Mouse (Mus musculus) ovary, postnatal 10 days (tissue): Measurements from ENCODE around the gene Ankra2.
A peak's percentile ranks its signal among the peaks of the same experiment; 100 is the strongest.

ENCODE experiments used
- DNase-seq: peaks from one replicate; pipeline ENCODE4 v3.0.0; 2022; ENCODE audit warnings: low spot score

The Ankra2 gene

GRCm38 (mm10) chr13:98296072-98296471, 33.2 kb downstream of the Ankra2 start:
- DNase-seq = no peak

- DNase-seq = no peak
These were observed 35.1 kb downstream of the Ankra2 start for GRCm38 (mm10) chr13:98297883-98298482.

DNA sequence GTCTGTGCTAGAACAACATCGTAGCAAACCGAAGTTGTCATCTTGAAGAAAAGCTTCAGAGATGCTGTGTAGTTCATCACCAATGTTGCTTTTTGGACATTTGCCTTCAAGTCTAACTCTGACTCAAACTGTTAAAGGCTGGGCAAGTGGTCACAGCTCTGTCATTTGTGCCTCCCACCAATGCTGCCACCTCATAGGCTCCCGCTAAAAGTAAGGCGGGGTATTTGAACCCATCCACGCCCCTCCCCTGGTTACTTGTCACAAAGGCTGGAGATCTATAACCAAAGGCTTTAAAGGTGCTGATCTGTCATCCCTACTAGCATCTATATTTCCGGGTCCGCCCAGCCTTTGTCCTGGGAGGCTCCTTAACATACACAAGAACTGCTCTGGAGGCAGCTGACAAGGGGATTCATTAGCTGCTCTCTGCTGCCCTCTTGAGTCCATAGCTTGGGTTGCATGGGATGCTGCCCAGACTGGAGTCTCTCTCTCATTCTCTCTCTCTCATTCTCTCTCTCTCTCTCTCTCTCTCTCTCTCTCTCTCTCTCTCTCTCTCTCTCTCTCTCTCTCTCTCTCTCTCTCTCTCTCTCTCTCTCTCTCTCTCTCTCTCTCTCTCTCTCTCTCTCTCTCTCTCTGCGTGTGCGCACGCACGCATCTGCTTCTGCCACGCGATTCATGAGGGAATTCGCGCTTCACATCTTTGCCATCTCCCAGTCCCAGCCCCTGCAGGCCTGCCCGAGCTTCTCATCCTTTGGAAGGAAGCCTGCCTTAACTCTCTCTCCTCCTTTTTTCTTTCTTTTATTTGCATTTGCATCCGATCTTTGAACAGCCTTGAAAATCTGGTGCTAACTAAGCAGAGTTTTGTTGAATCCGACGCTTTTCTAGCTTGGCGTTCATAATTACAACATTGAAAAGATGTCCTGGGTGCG, 36.2 kb downstream of the Ankra2 start:
- DNase-seq = peak; percentile 32

- no peak for DNase-seq
These were observed 42.4 kb downstream of the Ankra2 start for GRCm38 (mm10) chr13:98305257-98305656.

- DNase-seq = no peak
These were observed 43.5 kb downstream of the Ankra2 start for GRCm38 (mm10) chr13:98306393-98306792.

DNA sequence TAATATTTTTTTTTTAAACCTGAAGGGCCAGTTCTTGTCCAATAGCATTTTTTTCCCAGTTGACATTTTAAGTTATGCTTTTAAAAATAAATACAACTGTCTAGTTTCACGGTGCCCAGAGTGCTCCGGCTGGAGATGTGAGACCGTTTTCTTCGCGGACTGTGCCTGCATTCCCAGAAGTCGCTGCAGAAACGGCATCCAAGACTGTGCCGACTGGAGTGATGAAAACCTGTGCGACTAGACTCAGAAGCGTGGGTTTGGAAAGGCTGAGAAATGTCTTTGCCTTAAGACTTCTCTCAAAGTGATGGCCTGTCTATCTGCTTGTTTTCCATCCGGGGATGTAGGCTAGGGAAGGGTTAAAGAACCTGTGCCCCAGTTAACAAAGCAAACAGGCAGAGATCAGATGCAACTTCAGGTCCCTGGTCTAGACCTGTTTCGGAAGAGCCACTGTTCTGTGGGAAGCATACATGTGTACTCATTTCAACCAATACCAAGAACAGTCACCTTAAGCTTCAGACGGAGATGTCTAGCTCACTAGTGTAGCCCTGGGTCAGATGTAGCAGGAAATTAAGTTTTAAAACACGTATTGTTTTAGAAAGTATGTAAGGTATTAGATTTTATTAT, 44.1 kb downstream of the Ankra2 start:
- no peak for DNase-seq

- DNase-seq = no peak
These were observed 45.1 kb downstream of the Ankra2 start for GRCm38 (mm10) chr13:98308004-98308403.

GRCm38 (mm10) chr13:98308724-98309123, 45.9 kb downstream of the Ankra2 start:
- DNase-seq = no peak

GRCm38 (mm10) chr13:98311597-98311996, 48.7 kb downstream of the Ankra2 start:
- DNase-seq = no peak

- DNase-seq = no peak
These were observed 50.8 kb downstream of the Ankra2 start for GRCm38 (mm10) chr13:98313631-98314030.

- no peak for DNase-seq
These were observed 52.2 kb downstream of the Ankra2 start for GRCm38 (mm10) chr13:98315124-98315523.

DNA sequence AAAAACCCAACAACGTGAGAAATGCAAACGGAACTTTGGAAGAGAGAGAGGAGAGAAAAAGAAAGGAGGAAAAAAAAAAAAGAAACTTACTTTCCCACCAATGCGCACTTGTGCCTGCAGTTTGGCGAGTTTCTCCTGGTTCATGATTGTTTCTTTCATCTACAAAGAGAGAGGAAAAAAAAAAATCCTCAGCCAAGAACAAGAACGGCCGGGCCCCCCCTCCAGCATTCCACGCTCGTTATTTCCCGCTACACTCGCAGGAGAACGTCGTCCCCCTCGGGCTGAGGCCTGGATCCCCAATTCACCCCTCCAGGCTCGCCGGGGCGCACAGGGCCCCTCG, 53.2 kb downstream of the Ankra2 start:
- no peak for DNase-seq

DNA sequence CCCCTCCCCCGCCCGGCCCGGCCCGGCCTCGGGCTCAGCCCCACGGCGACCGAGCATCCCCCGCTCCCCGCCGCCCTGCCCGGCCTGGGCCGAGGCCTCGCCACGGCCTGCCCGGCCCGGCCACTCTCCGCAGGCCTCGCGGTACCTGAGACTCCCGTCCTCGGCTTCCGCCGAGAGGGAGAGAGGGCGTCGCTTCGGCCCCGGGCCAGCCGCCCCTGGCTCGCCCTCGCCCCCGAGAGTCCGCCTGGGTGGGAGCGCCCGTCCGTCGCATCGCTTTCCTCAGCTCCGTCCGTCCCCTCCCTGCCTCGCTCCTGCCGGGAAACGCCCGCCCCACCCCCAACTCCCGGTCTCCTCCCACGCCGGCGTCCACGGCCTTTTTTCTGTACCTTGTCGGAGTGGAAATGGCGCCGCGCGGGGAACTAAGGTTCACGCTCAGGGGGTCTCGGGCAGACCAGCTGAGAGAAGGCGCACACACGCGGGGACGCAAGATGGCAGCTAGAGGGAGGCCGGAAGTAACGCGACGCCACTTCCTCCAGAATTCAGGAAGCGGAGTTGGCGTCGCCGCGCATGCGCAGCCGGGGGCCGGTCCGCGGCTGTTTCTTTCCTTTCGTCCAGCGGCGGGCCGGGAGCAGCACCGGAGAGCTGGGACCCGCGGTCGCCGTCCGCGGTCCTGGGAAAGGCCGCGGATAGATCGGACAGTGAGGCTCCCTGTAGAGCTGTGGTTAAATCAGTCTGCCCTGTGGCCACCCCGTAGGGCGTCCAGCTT, 53.8 kb downstream of the Ankra2 start, which contains the start of gene Btf3:
TSS of gene Btf3 (minus strand) at position 527 of the 766 bp plus-strand sequence.
- DNase-seq = peak; percentile 89

DNA sequence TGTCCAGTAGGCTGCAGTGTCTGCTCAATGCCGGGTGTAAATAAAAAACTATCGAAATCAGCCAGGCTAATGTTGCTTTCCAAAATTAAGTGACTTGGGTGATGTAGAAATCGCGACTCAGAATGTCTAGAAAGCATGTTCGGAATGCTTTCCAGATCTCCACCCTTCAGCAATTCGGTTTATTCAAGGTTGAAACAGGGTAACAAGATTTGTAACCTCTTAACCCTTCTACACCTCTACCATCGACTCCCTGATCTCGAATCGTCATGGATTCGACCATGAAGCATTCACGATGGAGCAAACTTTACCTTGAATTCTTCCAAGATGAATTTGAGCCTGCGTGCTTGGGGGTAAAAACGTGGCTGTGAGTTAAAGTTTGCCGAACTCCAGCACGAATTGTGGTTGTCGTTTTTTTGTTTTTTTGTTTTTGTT, 54.4 kb downstream of the Ankra2 start:
- DNase-seq = no peak

DNA sequence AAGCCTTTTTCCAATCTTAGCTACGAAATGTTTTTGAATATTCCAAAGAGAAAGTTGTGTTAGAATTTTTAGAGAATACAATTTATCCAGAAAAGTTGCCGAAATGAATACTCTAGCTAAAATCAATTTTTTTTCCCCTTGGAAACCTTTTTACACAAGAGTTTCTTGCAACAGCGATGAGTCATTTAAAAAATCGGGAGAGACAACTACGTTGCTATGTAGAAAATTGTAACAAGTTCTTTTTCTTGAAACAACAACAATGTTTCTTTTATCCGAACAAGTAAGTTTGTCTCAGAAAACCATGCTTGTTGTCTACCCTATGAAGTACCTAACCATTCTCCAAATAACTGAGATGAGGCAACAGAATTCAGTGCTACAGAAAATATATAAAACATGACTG, 55.0 kb downstream of the Ankra2 start:
- DNase-seq = no peak
